Mouse (Mus musculus): ENCODE measurements at regions not wholly inside any gene's neighbourhood (a gene's known extent, or its start where the extent isn't known, plus 50 kb on each side); places are given as distances from the start of the nearest gene placed in this dataset.

- H3K4me3 ChIP-seq: no peak overlapping the region
- no peak overlapping the region for H3ac ChIP-seq (ENCODE audit: control insufficient read depth, insufficient read length)
- no peaks in the 10 kb centered on the region for H3K79me2 ChIP-seq (ENCODE audit: control insufficient read depth, insufficient read depth)
- no peak overlapping the region for H3K4me2 ChIP-seq (ENCODE audit: low read depth)
- no peaks in the 10 kb centered on the region for H3K36me3 ChIP-seq (ENCODE audit: control insufficient read depth, insufficient read depth)
- TF ChIP-seq E2F4 (IDR thresholded peaks at IDR 0.05; ENCODE audit: insufficient read depth) (no peak), POLR2AphosphoS2 (IDR thresholded peaks at IDR 0.05; ENCODE audit: insufficient read length, low read depth) (no peak), TCF12 (IDR thresholded peaks at IDR 0.05; ENCODE audit: insufficient read depth, poor library complexity, severe bottlenecking) (no peak), SRF (IDR thresholded peaks at IDR 0.05; ENCODE audit: control insufficient read depth, insufficient read length, low read depth) (no peak), CEBPB (IDR thresholded peaks at IDR 0.05; ENCODE audit: insufficient read depth, poor library complexity, severe bottlenecking) (no peak), MYOD1 (IDR thresholded peaks at IDR 0.05; ENCODE audit: control insufficient read depth in 1 of 3, insufficient read length in 2 of 3, low read depth in 2 of 3) (no peak), TCF3 (IDR thresholded peaks at IDR 0.05; ENCODE audit: insufficient read length, low read depth) (no peak), REST (IDR thresholded peaks at IDR 0.05; ENCODE audit: insufficient read depth, insufficient read length) (no peak), USF1 (IDR thresholded peaks at IDR 0.05; ENCODE audit: low read depth) (no peak), MYOG (IDR thresholded peaks at IDR 0.05; ENCODE audit: control insufficient read depth in 1 of 3, insufficient read depth in 1 of 3, insufficient read length in 2 of 3, low read depth in 2 of 3) (no peak), POLR2A (IDR thresholded peaks at IDR 0.05; ENCODE audit: insufficient read length, low read depth) (no peak), MAX (IDR thresholded peaks at IDR 0.05; ENCODE audit: low read depth) (no peak)
- no peaks in the 10 kb centered on the region for H3K27me3 ChIP-seq (ENCODE audit: control insufficient read depth, insufficient read depth, insufficient read length)
Measured at GRCm38 (mm10) chr16:97252551-97252950, 82.0 kb upstream of the Dscam start.

- no peaks in the 10 kb centered on the region for H3K79me2 ChIP-seq (ENCODE audit: control insufficient read depth, insufficient read depth)
- no peaks in the 10 kb centered on the region for H3K27me3 ChIP-seq (ENCODE audit: control insufficient read depth, insufficient read depth, insufficient read length)
- no peak for TF ChIP-seq CEBPB (IDR thresholded peaks at IDR 0.05; ENCODE audit: insufficient read depth, poor library complexity, severe bottlenecking)
- no peak for TF ChIP-seq SRF (IDR thresholded peaks at IDR 0.05; ENCODE audit: control insufficient read depth, insufficient read length, low read depth)
- no peak for TF ChIP-seq MYOG (IDR thresholded peaks at IDR 0.05; ENCODE audit: control insufficient read depth in 1 of 3, insufficient read depth in 1 of 3, insufficient read length in 2 of 3, low read depth in 2 of 3)
- no peak for TF ChIP-seq REST (IDR thresholded peaks at IDR 0.05; ENCODE audit: insufficient read depth, insufficient read length)
- TF ChIP-seq USF1 (IDR thresholded peaks at IDR 0.05; ENCODE audit: low read depth): no peak
- TF ChIP-seq TCF12 (IDR thresholded peaks at IDR 0.05; ENCODE audit: insufficient read depth, poor library complexity, severe bottlenecking): no peak
- TF ChIP-seq E2F4 (IDR thresholded peaks at IDR 0.05; ENCODE audit: insufficient read depth): no peak
- no peak for TF ChIP-seq POLR2AphosphoS2 (IDR thresholded peaks at IDR 0.05; ENCODE audit: insufficient read length, low read depth)
- TF ChIP-seq POLR2A (IDR thresholded peaks at IDR 0.05; ENCODE audit: insufficient read length, low read depth): no peak
- TF ChIP-seq MYOD1 (IDR thresholded peaks at IDR 0.05; ENCODE audit: control insufficient read depth in 1 of 3, insufficient read length in 2 of 3, low read depth in 2 of 3): no peak
- TF ChIP-seq MAX (IDR thresholded peaks at IDR 0.05; ENCODE audit: low read depth): no peak
- no peak for TF ChIP-seq TCF3 (IDR thresholded peaks at IDR 0.05; ENCODE audit: insufficient read length, low read depth)
- H3K4me3 ChIP-seq: no peak overlapping the region
- H3K4me2 ChIP-seq (ENCODE audit: low read depth): no peak overlapping the region
- H3ac ChIP-seq (ENCODE audit: control insufficient read depth, insufficient read length): no peak overlapping the region
- H3K36me3 ChIP-seq (ENCODE audit: control insufficient read depth, insufficient read depth): no peaks in the 10 kb centered on the region
Measured at GRCm38 (mm10) chr16:97252997-97253635, 82.6 kb upstream of the Dscam start.

- Histone ChIP-seq H3ac (ENCODE audit: control insufficient read depth, insufficient read length) (no peak overlapping the region), H3K27me3 (ENCODE audit: control insufficient read depth, insufficient read depth, insufficient read length) (no peaks in the 10 kb centered on the region)
- TF ChIP-seq SRF (IDR thresholded peaks at IDR 0.05; ENCODE audit: control insufficient read depth, insufficient read length, low read depth): no peak
- no peak for TF ChIP-seq CEBPB (IDR thresholded peaks at IDR 0.05; ENCODE audit: insufficient read depth, poor library complexity, severe bottlenecking)
Measured at GRCm38 (mm10) chr16:97258821-97259220, 88.3 kb upstream of the Dscam start.

GRCm38 (mm10) chr16:97263451-97263850 is 92.9 kb upstream of the Dscam start:
- Histone ChIP-seq H3K4me3 (no peak overlapping the region), H3K36me3 (ENCODE audit: control insufficient read depth, insufficient read depth) (no peaks in the 10 kb centered on the region), H3K4me2 (ENCODE audit: low read depth) (no peak overlapping the region)

More at GRCm38 (mm10) chr16:97258821-97259220, 88.3 kb upstream of the Dscam start:
- H3K36me3 ChIP-seq (ENCODE audit: control insufficient read depth, insufficient read depth): no peaks in the 10 kb centered on the region
- no peak overlapping the region for H3K4me3 ChIP-seq
- H3K79me2 ChIP-seq (ENCODE audit: control insufficient read depth, insufficient read depth): no peaks in the 10 kb centered on the region
- H3K4me2 ChIP-seq (ENCODE audit: low read depth): no peak overlapping the region

GRCm38 (mm10) chr16:97270417-97271133 is 86.0 kb upstream of the Bace2 start:
- H3K4me2 ChIP-seq (ENCODE audit: low read depth): no peak overlapping the region
- no peak for TF ChIP-seq POLR2AphosphoS2 (IDR thresholded peaks at IDR 0.05; ENCODE audit: insufficient read length, low read depth)
- no peak for TF ChIP-seq MAX (IDR thresholded peaks at IDR 0.05; ENCODE audit: low read depth)
- no peak for TF ChIP-seq SRF (IDR thresholded peaks at IDR 0.05; ENCODE audit: control insufficient read depth, insufficient read length, low read depth)
- no peak for TF ChIP-seq REST (IDR thresholded peaks at IDR 0.05; ENCODE audit: insufficient read depth, insufficient read length)
- no peak for TF ChIP-seq POLR2A (IDR thresholded peaks at IDR 0.05; ENCODE audit: insufficient read length, low read depth)
- no peak for TF ChIP-seq TCF12 (IDR thresholded peaks at IDR 0.05; ENCODE audit: insufficient read depth, poor library complexity, severe bottlenecking)
- no peak for TF ChIP-seq USF1 (IDR thresholded peaks at IDR 0.05; ENCODE audit: low read depth)
- no peak for TF ChIP-seq MYOG (IDR thresholded peaks at IDR 0.05; ENCODE audit: control insufficient read depth in 1 of 3, insufficient read depth in 1 of 3, insufficient read length in 2 of 3, low read depth in 2 of 3)
- no peak for TF ChIP-seq CEBPB (IDR thresholded peaks at IDR 0.05; ENCODE audit: insufficient read depth, poor library complexity, severe bottlenecking)
- TF ChIP-seq E2F4 (IDR thresholded peaks at IDR 0.05; ENCODE audit: insufficient read depth): no peak
- no peak for TF ChIP-seq MYOD1 (IDR thresholded peaks at IDR 0.05; ENCODE audit: control insufficient read depth in 1 of 3, insufficient read length in 2 of 3, low read depth in 2 of 3)
- no peaks in the 10 kb centered on the region for H3K36me3 ChIP-seq (ENCODE audit: control insufficient read depth, insufficient read depth)
- H3ac ChIP-seq (ENCODE audit: control insufficient read depth, insufficient read length): no peak overlapping the region
- no peaks in the 10 kb centered on the region for H3K27me3 ChIP-seq (ENCODE audit: control insufficient read depth, insufficient read depth, insufficient read length)
- H3K4me3 ChIP-seq: no peak overlapping the region
- H3K79me2 ChIP-seq (ENCODE audit: control insufficient read depth, insufficient read depth): no peaks in the 10 kb centered on the region

More at GRCm38 (mm10) chr16:97263451-97263850, 92.9 kb upstream of the Dscam start:
- no peaks in the 10 kb centered on the region for H3K27me3 ChIP-seq (ENCODE audit: control insufficient read depth, insufficient read depth, insufficient read length)
- TF ChIP-seq REST (IDR thresholded peaks at IDR 0.05; ENCODE audit: insufficient read depth, insufficient read length): no peak
- TF ChIP-seq USF1 (IDR thresholded peaks at IDR 0.05; ENCODE audit: low read depth): no peak
- no peak for TF ChIP-seq TCF12 (IDR thresholded peaks at IDR 0.05; ENCODE audit: insufficient read depth, poor library complexity, severe bottlenecking)
- TF ChIP-seq SRF (IDR thresholded peaks at IDR 0.05; ENCODE audit: control insufficient read depth, insufficient read length, low read depth): no peak
- no peak for TF ChIP-seq E2F4 (IDR thresholded peaks at IDR 0.05; ENCODE audit: insufficient read depth)
- TF ChIP-seq MAX (IDR thresholded peaks at IDR 0.05; ENCODE audit: low read depth): no peak
- no peaks in the 10 kb centered on the region for H3K79me2 ChIP-seq (ENCODE audit: control insufficient read depth, insufficient read depth)
- H3ac ChIP-seq (ENCODE audit: control insufficient read depth, insufficient read length): no peak overlapping the region
